Mouse (Mus musculus): ENCODE results near the gene Esrrg.

Esrrg gene

GRCm38 (mm10) chr1:188164251-188164650 is 555.7 kb downstream of the Esrrg start:
- DNase-seq, result no peak

- DNase-seq, result no peak
Observed at GRCm38 (mm10) chr1:188173859-188174258, 565.3 kb downstream of the Esrrg start.

GRCm38 (mm10) chr1:188182951-188183350 is 574.4 kb downstream of the Esrrg start:
- DNase-seq, result peak; percentile 2

GRCm38 (mm10) chr1:188186440-188187117 is 578.0 kb downstream of the Esrrg start:
- no peak for DNase-seq

GRCm38 (mm10) chr1:188192971-188193370 is 584.4 kb downstream of the Esrrg start:
- DNase-seq, result no peak

GRCm38 (mm10) chr1:188207421-188207820 is 598.8 kb downstream of the Esrrg start:
- no peak for DNase-seq

GRCm38 (mm10) chr1:188209025-188209424 is 600.4 kb downstream of the Esrrg start:
- DNase-seq, result no peak

- DNase-seq, result no peak
Observed at GRCm38 (mm10) chr1:188214885-188215611, 606.5 kb downstream of the Esrrg start.

GRCm38 (mm10) chr1:188221226-188221792 is 612.7 kb downstream of the Esrrg start:
- DNase-seq, result no peak

GRCm38 (mm10) chr1:188233036-188233724 is 624.6 kb downstream of the Esrrg start:
- DNase-seq, result no peak

- no peak for DNase-seq
Observed at GRCm38 (mm10) chr1:188238636-188239035, 630.0 kb downstream of the Esrrg start.

- no peak for DNase-seq
Observed at GRCm38 (mm10) chr1:188241766-188242165, 633.2 kb downstream of the Esrrg start.

GRCm38 (mm10) chr1:188257500-188257899 is 648.9 kb downstream of the Esrrg start:
- DNase-seq, result no peak

GRCm38 (mm10) chr1:188260259-188261107 is 651.9 kb downstream of the Esrrg start:
- DNase-seq, result no peak

- no peak for DNase-seq
Observed at GRCm38 (mm10) chr1:188261903-188262682, 653.5 kb downstream of the Esrrg start, which contains the start of gene Ush2a. Ush2a (plus strand) TSS chr1:188262023.

Data from cerebellum, adult 11 months (tissue).